Mouse (Mus musculus) heart, adult 2 months (tissue): ENCODE measurements around the gene Mup19.
"Not testable (repeated sequence)": the region's sequence is repeated elsewhere in the genome, so short reads cannot be mapped to it uniquely, and the experiment has no call there.

Source experiments
- CTCF ChIP-seq: fragments of 200-600 bp; IDR thresholded peaks from 2 replicates; pipeline ENCODE4 v1.8.1; 2022; ENCODE audit warnings: antibody characterized with exemption, mild to moderate bottlenecking, moderate library complexity
- EP300 ChIP-seq: fragments of 200-500 bp; IDR thresholded peaks from 2 replicates; pipeline ENCODE4 v1.6.1; 2011; ENCODE audit warnings: low read depth, low read length, control low read depth; ENCODE audit not compliant: insufficient read depth
- POLR2A ChIP-seq: fragments of 200-500 bp; IDR thresholded peaks from 2 replicates; pipeline ENCODE4 v1.6.1; 2011; ENCODE audit warnings: mild to moderate bottlenecking, low read depth, low read length, control low read depth; ENCODE audit not compliant: insufficient read depth

DNA sequence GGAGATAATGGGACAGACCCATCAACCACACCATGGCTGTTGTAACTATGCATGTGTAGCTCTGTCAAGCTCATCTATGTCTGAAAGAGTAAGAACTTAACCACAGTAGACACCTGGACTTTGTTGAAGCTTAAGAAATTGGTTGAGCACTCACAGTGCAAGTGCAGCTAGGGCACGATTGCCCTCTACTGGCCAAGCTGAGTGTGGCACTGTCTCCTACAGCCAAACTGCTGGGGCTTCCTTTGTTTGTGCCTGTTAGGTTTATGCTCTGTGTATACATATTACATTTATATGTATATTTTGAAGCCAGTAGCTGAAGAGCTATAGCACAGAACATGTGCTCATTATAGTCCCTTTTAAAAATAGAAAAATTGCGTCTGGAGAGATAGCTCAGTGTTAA lies 29.1 kb upstream of the Mup19 start:
- not testable (repeated sequence) for TF ChIP-seq EP300, POLR2A
- TF ChIP-seq CTCF: peak; percentile 83
